Mouse (Mus musculus) lung, postnatal 14 days (tissue): Measurements from ENCODE around the gene Gm21319.
"Not testable (repeated sequence)": the region's sequence is repeated elsewhere in the genome, so short reads cannot be mapped to it uniquely, and the experiment has no call there.

Source experiments
- DNase-seq: peaks from one replicate; pipeline ENCODE4 v3.0.0; 2021

Gm21319 gene

DNA sequence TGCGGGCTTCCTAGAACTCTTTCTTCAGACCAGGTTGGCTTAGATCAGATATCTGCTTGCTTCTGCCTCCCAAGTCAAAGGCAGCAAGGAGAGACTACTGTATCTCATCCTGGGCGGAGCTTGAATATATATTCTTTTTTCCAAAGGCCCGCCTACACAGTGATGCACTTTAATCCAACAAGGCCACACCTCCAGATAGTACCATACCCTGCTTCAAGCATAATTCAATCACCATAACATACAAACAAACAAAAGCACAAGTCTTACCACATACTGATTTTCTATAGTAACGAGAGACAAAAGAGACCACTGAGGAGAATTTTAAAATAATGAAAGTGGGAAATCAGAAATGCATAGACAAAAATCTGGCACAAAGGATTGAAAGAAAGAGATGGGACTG lies at the start of gene Gm21319:
Gm21319 (minus strand) TSS at position 101 of the 400 bp plus-strand sequence.
- DNase-seq = not testable (repeated sequence)

DNA sequence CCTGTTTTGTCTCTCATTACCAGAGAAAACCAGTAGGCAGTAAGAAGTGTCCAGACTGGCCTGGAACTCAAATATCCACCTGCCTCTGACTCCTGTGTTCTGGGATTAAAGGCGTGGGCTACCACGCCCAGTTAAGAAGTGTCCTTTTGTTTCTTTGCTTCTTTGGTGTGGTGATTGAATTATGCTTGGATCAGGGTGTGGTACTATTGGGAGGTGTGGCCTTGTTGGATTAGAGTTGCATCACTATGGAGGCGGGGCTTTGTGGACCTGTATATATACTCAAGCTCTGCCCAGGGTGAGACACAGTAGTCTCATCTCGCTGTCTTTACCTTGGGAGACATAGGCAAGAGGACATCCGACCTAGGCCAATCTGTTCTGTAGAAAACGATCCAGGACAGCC lies 40.7 kb upstream of the Gm21319 start, which contains the start of gene BB287469:
BB287469 (plus strand) TSS at position 301 of the 400 bp plus-strand sequence.
- DNase-seq = not testable (repeated sequence)

DNA sequence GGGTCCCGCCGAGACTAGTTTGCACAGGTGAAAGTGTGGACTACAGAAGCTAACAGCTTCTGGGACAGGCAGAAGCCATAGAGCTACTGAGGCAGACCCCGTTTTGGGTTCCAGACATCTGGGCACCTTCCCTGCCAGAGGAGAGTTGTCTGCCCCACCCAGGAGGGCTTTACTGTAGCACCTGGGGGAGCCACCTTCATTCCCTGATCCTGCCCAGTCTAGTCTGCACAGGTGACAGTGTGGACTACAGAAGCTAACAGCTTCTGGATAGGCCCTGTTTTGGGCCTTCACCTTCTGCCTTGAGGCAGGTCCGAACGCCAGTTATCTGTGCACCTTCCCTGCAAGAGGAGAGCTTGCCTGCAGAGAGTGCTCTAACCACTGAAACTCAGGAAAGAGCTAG lies 22.4 kb upstream of the Gm21319 start:
- DNase-seq = not testable (repeated sequence)

- DNase-seq = not testable (repeated sequence)
These were observed 19.7 kb upstream of the Gm21319 start, which contains the start of gene Gm21936 for GRCm38 (mm10) chr12:87795212-87795611. TSS of gene Gm21936 (plus strand) at chr12:87795512.
